Mouse (Mus musculus) T-helper 17 cell (primary cell): ENCODE data around the gene Adap1.

ENCODE experiments used
- in situ Hi-C, 2 experiments: fragments of 300-600 bp; cut with MboI, MseI; formaldehyde crosslinking; loops; 1 replicate in 1 of 2; 2 replicates in 1 of 2; pipeline ENCODE4 v1.15.1; 2025; ENCODE audit warnings: high pct_unique_total_duplicates in 2 of 2

Adap1 gene

DNA sequence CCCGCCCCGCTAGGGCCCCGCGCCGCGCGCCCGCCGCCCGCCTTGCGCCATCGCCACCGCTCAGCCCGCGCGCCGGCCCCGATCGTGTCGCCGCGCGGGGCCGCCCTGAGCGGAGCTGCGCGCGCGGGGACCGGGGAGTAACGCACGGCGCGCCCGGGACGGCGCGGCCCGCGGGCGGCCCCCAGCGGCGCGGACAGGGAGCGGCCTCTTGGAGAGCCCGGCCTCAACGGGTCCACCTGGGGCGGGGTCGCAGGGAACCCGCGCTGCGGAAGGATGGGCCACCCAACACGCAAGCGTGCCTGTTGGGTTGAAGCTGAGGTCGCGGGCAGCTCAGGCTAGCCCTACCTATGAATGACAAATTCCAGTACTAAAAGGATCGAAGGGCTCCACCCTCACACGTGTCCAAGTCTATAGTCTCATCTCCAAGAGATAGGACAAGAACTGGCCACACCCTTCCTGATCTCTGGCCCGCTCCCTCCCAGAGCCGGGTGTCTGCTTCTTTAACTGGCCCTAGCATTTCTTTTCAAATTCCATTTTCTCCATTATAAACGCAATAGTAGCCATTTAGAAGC is at the start of gene Adap1:
Adap1 (minus strand) TSS at position 228 of the 572 bp plus-strand sequence.
- in situ Hi-C loops = loop anchor here in 1 of 2 experiments (5.0 kb wide), 1 partner anchor 43 kb away; no protein-coding TSS in a partner anchor

- in situ Hi-C loops = no loop called here
Measured at GRCm38 (mm10) chr5:139374841-139375240, 49.4 kb upstream of the Adap1 start.

DNA sequence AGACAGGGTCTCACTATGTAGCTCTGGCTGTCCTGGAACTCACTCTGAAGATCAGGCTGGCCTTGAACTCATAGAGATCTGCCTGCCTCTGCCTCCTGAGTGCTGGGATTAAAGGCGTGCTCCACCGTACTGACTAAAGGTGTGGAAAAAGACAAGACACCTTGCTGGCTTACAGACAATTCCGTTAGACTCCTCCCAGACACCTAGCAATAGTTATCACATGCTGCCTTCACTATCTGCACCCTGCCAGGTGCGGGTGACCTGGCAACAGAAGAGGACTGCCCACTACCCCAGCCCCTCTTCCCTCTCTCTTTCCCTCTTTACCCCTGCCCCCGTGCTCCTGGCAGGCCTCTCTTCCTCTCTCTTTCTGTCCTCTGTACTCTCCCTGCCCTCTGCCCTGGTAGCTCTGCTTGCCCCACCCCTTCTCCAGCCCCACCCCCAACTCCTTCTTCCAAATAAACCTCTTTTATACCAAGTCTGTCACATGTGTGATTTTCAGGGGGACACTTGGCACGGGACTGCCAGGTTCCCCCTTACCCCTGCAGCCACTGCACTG is 48.5 kb upstream of the Adap1 start:
- in situ Hi-C loops = no loop called here

DNA sequence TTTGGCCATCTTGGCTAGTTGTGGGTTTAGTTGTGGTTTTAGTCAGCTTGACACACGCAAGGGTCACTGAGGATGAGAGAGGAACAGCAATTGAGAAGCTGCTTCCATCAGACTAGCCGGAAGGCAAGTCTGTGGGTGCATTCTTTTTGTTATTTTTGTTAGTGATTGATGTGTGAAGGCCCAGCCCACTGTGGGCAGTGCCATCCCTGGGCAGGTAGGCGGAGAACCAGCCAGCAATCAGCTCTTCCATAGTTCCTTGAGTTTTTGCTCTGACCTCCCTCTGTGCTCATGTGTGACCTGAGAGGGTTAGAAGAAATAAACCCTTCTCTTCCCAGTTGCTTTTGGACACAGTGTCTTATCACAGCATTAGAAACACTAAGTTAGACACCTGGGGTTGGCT is 47.7 kb upstream of the Adap1 start:
- in situ Hi-C loops = no loop called here

GRCm38 (mm10) chr5:139371631-139372401 is 46.4 kb upstream of the Adap1 start:
- in situ Hi-C loops = no loop called here

- in situ Hi-C loops = no loop called here
Measured at GRCm38 (mm10) chr5:139371118-139371517, 45.7 kb upstream of the Adap1 start.

DNA sequence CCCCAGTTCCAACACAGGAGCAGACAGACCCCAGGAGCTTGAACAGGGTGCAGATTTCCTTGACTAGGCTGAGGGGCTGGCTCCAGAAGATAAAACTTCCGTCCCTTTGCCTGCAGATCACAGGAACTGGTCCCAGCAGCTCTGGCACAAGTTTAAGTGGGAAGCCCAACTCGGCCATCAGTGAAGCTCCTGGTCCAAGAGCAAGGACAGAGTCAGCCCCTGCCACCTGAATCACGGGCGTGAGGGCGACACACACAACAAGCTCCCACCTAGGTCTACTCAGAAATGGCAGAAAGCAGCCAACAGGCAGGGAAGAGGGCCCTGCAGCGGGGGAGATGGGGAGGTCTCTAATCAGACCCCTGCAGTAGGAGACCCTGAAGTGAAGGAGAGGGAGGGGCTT is 44.9 kb upstream of the Adap1 start:
- in situ Hi-C loops = no loop called here

DNA sequence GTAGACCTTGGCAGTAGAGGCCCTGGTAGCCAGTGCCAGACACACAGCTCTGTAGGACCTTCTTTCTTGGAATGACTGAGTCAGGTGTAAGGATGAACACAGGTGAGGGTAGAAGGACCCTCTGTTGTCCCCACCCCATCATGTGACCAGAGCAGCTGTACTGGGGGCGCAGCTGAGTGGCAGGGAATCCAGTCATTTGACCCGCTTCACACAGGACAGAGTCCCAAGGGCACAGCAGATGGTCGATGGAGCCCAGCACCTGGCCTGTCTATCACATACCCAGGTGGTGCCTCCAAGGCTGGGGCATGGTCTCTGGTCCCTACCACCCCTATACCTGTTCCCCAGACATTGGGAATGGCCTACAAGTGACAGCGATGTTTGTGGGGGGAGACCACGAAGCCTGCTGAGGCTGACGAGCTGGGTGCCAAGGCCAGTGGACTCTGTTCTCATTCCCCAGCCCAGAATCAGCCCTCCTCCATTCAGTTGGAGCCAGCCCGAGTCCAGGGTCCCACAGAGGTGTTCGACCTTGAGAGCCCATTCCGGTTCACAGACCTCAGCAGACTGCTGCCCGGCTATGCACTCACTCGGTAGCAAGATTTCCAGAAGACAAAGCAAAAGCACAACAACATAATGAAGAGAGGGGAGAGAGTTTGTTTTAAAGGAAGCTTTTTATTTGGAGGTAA is 43.4 kb upstream of the Adap1 start:
- in situ Hi-C loops = loop anchor here in 1 of 2 experiments (10.0 kb wide), 1 partner anchor 96 kb away; the partner anchor contains the start of gene 3110082I17Rik

DNA sequence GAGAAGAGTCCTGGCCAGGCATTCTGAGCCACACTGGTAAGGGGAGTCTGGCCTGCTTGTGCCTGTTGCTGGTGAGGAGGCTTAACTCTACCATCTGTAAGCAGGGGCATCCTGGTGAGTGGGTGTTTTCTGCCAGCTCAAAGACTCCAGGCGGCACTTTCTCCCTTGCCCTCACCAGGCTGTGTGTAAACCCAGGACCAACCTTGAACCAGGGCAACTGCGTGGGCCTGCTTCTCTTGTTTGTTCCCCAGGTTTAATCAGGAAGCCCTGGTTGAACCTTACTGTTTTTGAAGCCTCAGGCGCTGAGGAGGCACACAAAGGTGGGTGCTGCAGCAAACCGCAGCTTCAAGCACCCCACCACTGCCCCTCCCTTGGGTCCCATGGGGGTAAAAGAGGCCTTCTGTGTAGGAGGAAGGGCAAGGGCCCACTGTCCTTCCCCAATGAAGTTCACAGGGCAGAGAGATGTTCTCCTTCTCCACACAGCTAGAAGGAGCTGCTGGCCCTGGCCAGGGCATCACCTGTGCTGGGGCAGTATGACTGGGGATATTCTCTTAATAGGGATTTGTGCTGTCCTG is 42.5 kb upstream of the Adap1 start:
- in situ Hi-C loops = loop anchor here in 1 of 2 experiments (10.0 kb wide), 1 partner anchor 97 kb away; the partner anchor contains the start of gene 3110082I17Rik

DNA sequence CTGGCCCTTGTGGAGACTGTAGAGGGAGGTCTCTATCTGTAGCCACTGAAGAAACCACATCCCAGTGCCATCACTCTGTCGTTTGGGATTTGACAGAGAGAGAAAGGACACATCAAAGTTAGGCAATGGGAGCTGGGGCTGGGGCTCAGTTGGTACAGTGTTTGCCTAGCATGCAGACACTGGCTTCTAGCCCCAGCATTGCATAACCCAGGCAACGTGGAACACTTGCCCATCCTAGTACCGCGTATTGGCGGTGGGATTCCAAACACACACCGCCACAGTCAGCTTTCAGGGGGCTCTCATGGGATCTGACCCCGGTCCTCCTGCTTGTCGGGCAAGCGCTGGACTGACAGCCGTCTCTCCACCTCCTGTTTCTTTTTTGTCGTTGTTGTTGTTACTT is 41.1 kb upstream of the Adap1 start:
- in situ Hi-C loops = loop anchor here in 1 of 2 experiments (10.0 kb wide), 1 partner anchor 98 kb away; the partner anchor contains the start of gene 3110082I17Rik

DNA sequence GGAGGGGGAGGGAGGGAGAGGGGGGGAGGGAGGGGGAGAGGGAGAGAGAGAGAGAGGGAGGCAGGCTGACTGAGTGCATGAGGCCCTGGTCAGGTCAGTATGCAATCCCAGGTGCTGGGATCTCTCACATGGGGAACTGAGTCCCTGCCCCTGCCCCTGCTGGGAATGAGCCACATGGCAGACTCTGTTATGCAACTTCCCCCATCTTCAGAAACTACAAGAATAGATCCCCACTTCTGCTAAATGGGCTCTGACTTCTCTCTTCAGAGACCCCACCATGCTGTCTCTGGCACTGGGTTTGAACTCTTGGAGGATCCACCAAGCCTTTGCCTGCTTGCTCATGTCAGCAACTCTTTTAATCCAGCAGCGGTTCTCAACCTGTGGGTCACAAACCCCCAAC is 40.4 kb upstream of the Adap1 start:
- in situ Hi-C loops = loop anchor here in 1 of 2 experiments (10.0 kb wide), 1 partner anchor 99 kb away; the partner anchor contains the start of gene 3110082I17Rik

DNA sequence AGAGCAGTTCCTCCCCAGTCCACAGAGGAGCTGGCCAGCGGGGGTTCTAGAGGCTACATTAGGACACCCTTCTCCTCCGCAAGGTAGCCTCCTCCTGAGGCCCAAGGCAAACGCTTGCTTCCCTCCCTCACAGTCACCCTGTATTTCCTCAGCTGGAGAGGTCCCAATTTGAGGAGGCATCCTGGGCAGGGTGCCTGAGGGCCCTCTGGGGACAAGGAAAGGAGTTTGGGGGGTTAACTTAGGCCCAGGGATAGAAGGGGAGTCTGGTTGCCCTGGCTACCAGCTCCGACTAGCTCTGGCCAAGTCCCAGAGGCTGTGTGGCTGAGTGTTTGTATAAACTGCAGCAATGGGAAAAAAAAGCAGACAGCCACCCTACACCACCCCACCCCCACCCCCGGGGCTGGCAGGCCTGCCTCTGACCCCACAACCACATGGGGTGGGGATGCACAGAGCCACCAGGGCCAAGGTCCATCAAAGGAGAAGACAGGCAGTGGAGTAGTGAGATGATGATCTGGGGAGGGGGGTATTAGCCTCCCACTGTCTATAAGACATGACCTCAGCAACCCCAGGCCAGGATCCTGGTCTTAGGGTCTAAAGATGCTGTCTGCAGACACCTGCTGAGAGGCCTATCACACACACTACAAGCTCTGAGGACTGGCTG is 39.6 kb upstream of the Adap1 start:
- in situ Hi-C loops = loop anchor here in 1 of 2 experiments (5.0 to 10.0 kb wide), 2 partner anchors 47 to 100 kb away; partner anchors contain the start of gene 3110082I17Rik

- in situ Hi-C loops = loop anchor here in 1 of 2 experiments (5.0 to 10.0 kb wide), 2 partner anchors 48 to 100 kb away; partner anchors contain the start of gene 3110082I17Rik
Measured at GRCm38 (mm10) chr5:139364260-139364910, 39.0 kb upstream of the Adap1 start.

GRCm38 (mm10) chr5:139363858-139364257 is 38.4 kb upstream of the Adap1 start:
- in situ Hi-C loops = loop anchor here in 1 of 2 experiments (5.0 to 10.0 kb wide), 2 partner anchors 48 to 101 kb away; partner anchors contain the start of gene 3110082I17Rik

- in situ Hi-C loops = no loop called here
Measured at GRCm38 (mm10) chr5:139359244-139359643, 33.8 kb upstream of the Adap1 start.

- in situ Hi-C loops = no loop called here
Measured at GRCm38 (mm10) chr5:139358653-139359052, 33.2 kb upstream of the Adap1 start.

GRCm38 (mm10) chr5:139355235-139355772 is 29.9 kb upstream of the Adap1 start:
- in situ Hi-C loops = no loop called here

DNA sequence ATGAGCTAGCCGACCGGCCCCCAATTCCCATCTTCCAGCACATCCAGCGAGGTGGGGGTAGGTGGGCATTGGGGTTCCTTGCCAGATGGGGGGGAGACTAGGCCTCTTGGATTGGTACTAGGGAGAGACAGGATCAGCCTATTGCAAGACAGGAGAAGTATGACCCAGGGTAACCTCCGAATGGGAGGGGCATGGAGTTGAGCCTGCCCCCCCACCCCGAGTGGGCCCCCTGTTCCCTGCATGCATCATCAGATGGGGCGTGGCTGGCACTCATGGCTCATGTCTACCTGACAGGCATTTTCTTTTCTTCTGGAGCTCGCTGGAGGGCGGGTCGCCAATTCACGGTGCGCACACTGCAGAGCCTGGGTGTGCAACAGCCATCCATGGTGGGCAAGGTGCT is 28.5 kb upstream of the Adap1 start:
- in situ Hi-C loops = no loop called here

DNA sequence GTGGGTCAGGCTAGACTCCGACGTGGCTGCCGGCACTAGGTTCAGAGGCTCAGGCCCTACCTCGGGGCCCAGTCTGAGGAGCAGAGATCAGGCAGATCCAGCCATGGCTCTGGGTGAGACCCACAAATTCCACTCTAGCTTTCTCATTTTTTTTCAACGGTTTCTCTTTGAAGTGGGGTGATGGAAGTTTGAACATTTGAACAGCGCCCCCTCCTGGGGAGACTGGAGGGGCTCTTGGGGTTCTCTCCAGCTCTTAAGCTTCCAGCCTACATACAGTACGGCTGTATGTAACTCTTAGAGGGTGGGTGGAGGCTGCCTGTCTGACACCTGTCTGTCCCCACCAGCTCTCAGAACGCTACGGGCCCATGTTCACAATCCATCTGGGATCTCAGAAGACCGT is 28.1 kb upstream of the Adap1 start:
- in situ Hi-C loops = no loop called here

GRCm38 (mm10) chr5:139352317-139352716 is 26.9 kb upstream of the Adap1 start, which contains the start of gene Cyp2w1:
Gene Cyp2w1, plus strand, starts transcription at chr5:139352617.
- in situ Hi-C loops = no loop called here
